Mouse (Mus musculus) right cerebral cortex, postnatal 14 days (tissue): ENCODE measurements at regions not wholly inside any gene's neighbourhood (a gene's known extent, or its start where the extent isn't known, plus 50 kb on each side); places are given as distances from the start of the nearest gene placed in this dataset.

Experiments
- DNase-seq: peaks from one replicate; pipeline ENCODE4 v3.0.0; 2022

DNA sequence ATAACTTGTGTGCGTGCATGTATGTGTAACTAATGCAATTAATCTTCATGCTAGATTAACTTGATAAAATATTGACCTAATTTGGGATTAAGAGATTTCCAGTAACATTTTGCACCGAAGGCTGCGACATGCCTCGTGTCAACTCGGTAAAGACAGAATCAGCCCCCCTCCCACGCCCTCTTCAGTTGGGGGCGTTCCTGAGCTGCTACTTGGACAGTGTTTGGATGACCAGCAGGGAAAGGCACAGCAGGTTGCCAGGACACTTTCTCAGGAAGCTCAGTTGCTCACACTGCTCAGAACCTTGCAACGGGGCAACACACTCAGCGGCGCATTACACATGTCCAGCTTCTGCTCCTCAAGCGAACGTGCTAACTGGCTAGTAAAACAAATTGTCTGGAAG, 326.2 kb upstream of the Fam241a start:
- DNase-seq = no peak

DNA sequence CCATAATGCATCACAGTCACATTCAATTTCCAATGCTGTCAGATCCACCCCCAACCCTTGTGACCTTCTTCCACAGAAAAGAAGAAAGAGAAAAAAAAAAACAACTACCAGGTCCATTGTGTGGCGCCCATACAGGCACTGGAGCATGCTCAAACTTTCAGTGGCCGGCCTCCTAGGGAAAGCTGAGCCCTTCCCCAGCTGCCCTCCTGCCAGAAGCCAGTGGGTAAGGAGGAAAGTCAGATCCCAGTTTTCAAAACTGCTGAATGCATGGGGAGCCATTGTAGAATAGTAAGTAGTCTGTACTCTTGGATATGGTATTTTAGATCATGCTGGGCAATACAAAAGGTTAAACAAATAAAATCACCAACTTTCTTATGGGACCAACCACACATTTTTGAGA, 325.5 kb upstream of the Fam241a start:
- DNase-seq = no peak

DNA sequence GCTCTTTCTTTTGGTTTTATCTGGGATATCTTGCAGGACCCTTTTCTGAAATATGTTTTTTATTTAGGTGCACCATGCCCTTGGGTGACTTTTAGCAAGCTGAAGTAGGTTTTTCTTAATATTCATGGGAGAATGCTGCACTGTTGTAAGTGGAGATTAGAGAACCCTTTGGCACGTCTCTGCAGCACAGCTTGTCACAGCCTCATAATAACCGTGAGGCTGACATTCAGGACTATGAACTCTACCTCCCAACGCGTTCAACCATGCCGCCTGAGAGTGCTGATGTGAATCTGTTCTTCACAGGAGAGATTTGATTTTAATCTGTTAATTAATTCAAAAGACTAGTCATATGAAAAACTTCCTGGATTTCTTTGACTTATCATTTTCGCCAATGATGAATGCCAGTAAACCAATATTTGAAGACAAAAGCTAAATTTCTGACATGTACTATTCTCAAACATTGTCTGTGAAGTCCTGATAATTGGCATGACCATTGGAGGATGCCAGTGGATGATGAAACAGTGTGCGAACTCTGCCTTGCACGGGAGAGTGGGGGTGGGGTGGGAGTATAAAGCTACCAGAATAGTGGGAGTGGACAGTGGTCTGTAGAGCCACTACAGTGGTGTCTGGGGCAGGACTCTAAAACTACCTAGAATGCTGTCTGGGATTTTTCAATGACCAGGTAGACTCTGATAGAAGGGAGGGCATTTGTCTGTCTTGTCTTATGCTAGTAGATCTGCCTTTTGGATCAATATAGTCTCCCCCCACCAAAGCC, 324.8 kb upstream of the Fam241a start:
- DNase-seq = no peak

DNA sequence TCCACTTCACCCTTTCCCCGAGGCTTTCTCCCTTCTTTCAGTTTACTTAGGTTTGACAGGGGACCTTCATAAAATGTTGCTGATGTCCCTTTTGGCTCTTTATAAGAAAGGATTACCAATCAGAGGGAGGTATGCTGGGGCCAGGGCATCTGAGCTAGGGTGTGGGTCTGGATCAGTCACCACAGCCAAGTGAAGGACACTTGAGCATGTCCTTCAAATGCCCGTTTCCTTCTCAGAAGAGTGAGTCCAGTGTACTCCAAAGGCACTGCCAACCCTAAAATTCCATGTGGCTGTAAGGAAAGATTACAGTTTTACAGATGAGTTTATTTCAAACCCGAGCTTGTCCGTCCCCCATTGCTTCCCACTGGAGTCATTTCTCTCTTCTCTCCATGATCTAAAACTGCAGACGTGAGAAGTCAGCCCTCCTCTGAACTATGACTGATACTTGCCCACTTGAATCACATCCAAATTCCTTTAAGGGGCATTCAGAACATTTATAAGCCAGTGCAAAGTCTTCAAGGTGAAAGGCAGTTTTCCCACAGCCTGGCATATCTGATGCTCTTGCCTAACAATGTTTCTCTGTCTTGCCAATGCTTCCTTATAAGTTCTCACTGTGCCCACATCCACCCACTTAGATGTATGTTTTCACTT, 321.8 kb upstream of the Fam241a start:
- DNase-seq = no peak

DNA sequence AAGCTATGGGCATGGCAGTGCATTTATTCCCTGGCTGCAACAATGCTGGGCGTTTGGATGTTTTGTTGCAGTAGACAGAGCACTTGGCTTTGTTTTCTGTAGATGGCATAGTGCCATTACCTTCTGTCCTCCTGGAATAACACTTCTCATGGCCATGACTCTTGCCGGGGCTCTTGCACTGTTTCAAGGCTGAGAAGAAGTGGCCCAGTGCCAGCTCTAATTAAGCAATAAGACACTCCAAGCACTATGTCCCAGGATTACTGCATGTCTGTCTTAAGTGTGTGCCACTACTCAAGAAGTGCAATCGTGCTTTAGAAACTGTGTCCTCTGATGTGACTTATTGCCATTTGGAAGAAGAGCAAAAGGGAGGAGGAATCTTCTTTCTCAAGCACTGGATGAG, 316.1 kb upstream of the Fam241a start:
- DNase-seq = no peak

DNA sequence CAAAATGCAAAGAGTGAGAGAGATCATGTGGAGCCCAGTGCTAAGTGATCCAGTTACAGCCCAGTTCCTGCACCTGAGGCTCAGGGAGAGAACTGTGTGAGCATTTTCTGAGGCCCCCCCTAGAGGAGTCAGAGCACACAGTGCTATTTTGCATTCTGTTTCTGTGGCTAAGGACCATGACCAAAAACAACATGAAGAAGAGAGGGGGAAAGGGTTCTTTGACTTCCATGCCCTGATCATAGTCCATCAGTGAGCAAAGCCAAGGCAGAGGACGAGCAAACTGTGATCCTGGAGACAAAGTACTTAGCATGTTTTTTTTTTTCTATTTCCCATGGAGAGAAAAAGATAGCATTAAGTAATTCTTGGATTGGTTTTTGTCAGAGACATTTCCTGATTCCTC, 314.5 kb upstream of the Fam241a start:
- no peak for DNase-seq

DNA sequence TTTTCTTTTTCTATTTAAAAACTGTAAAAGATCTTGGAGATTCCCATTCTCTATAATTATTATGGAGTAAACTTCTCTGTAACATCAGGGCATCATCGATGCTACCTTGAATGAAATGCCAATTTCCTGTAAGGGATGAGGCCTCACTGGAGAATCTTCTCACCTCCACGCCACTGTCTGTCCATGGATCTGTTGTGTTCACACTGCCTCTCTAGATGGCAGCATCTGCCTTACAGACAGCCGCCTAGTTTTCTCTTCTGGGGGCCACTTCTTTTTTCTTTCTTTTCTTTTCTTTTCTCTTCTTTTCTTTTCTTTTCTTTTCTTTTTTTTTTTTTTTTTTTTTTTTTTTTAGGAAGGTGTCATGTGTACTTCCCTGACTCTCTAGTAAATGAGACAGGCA, 310.8 kb upstream of the Fam241a start:
- DNase-seq = no peak

DNA sequence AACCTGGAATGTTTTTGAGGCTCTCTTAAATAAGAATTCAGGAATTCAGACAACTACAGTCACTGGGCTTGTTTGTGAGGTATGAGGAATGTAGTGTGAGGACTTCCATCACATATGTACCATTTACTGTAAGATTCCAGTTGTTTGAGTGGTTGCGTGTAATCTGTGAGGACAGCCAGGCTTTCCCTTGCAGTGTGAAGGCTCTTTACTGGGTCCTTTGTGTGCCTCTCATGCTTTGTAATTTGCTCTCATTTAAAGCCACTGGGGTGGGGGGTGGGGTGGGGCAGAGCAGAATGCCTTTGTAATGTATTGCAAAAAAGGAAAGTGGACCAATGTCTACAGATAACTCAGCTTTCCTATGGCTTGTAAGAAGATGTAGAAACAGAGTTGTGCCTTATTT, 310.4 kb upstream of the Fam241a start:
- DNase-seq = no peak

DNA sequence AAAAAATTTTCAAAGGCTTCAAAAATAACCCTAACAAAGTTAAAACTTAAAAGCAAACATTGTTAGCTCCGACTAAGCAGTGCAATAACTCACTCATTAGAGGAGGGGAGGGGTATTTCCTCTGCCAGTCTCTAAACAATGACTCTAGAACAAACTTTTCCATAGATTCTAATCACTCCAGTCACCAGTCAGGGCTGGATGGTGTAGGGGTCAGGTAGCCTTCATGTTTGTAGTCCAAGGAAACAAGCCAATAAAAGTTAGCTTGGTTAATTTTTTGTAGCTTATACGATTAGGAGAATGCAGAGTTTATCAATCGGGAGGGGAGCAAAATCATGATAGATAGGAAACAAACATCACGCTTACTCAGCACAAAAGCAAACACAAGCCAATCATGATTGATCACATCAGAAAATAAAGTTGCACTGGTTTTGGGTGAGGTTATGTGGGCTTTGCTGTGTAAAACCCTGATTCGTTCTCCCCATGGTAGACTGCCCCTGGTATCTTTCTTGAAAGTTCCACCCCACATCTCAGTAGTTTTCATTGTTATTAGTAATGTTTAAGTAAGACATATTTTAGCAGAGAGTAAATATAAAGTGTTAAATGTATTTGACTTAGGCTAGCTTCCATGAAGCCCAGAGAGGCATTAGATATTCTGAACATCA, 304.6 kb upstream of the Fam241a start:
- no peak for DNase-seq

DNA sequence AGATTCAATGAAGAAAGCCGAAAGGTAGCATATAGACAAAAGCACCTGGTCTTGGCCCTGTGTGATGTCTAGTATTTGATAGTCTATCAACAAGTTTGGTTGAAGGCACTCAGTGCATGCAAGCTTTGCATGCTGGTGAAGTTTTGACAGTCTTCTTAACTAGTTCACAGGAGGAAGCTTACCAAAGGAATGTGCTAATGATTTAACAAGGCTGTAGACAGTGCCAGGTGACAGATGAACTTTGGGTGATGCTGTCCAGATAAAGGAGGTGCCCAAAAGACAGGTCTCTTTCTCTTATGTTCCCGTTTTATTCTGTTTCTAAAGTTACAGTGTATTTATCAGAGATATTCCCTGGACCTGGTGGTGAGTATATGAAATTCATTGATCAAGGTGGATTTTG, 303.3 kb upstream of the Fam241a start:
- DNase-seq = no peak

DNA sequence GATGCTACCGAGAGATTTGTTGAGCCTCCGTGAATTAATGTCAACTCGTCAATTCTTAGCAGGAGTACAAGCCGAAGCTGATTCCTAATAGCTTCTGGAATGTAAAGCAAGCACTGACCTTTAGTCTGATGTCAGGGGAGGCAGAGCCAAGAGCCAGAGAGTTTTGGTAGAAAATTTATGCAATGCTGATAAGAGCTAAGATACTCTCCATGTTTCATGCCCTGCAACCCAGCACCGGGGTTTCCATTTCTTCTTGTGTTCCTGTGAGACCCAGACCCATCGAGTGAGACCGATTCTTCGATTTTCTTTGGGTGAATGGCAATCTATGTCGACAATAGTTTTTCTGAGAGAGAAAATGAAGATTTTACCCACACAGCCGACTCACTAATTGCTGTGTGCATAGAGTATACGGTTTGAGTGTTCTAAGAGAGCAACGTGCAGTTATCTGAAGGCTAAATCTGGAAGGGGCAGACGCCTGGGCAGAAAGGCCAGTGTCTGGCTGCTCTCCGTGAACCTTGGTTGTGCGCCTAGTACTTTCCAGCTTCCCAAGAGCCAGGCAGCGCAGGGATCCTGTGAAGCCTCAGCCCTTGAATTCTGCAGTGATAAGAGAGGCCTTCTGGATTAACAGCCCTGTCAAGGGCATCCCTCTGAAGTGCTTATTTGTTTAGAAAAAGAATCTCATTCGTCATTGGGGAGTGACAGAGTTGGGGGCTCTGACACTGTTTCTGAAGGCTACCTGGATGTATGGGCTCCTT, 296.1 kb upstream of the Fam241a start:
- DNase-seq = no peak

DNA sequence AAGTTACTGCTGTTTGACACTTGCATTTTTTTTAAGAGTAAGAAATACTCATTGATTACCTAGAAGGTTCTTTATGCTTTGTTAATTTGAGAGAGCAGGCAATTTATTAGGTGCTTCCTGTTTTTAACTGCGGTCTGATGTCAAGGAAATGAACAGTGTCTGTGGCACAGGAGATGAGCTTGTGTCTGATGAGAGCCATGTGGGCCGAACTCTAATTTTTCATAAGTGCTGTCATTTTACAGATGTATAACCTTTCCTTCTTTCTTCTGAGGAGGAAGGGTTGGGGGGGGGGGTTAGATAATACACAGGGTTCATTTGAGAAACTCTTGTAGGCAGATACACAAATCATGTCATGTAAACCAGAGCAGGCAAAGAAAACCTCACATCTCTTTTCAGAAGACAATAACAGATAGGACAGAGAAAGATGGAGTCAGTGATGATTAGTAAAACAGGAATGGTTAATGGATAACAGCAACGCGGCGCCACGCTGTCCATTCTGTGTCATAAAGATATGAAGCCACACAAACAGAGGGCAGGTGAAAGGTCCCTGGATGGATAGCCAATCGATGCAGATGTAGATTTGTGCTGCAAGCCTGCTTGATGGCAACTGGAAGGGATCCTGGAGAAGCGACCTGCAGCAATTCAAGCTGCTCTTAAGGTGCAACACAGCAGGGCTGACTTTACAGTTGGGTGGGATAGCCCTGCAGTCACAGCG, 291.4 kb upstream of the Fam241a start:
- DNase-seq = no peak

DNA sequence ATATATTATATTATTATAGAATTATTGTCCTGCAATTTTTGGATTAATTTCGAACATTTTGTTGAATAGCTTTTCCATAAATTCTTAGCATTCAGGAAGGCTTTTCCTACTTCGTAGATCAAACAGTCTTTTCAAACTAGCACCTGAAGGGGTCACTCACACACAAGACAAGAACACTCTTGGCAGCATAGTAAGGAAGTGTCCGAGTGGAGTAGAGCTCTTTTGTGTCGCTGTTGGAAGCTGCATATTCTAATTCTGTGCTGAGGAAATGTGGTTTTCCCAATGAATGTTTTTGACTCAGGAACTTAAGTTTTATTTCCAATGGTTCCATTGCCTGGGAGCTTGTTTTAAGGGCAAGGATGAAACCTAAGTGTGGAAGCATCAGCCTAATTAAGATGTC, 290.2 kb upstream of the Fam241a start:
- no peak for DNase-seq

DNA sequence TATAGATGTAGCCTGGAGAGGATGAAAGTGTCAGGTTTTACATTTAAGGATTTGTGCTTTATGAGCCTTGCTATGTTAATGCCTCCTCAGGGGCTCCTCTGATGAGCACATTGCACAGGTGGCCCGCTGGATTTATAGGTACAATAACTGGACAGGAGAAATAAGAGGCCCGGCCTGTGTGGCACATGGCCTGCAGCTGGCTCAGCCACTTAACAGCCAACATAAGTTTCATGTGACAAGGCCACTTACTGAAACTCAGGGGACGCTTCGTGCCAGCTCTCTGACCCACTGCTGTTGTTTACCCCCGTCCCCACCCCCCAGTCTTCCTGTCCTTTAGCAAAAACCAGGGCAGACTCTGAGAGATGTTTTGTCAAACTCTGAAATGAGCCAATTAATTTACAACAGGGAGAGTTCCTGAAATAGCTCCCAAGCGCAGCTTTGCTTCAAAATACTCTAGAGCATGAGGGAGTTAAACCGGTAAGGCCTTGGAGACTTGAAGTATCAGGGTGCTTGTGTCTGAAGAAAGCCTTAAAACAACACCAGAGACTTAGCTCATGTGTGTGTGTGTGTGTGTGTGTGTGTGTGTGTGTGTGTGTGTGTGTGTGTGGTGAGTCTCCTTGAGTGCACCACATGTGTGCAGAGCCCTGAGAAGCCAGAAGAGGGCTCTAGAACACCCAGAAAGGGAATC, 285.2 kb upstream of the Fam241a start:
- DNase-seq = no peak

DNA sequence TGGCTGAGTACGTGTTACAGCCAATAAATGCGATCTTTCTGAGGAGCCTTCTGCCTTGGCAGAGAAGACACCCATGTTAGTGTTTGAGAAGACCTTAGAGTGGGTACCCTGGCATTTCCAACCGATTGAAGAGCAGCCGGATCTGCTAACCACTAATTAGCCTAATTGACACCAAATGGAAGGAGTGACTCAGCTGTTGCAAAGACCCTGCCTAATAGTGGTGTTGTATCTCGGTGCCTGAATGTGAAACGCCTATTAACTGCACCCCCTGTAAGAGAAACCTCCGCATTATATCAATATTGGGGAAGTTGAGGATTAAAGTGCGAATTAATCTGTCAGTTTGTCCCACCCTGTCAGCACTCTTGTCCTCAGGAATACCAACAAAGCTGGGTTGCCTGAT, 253.1 kb upstream of the Fam241a start:
- DNase-seq = no peak

DNA sequence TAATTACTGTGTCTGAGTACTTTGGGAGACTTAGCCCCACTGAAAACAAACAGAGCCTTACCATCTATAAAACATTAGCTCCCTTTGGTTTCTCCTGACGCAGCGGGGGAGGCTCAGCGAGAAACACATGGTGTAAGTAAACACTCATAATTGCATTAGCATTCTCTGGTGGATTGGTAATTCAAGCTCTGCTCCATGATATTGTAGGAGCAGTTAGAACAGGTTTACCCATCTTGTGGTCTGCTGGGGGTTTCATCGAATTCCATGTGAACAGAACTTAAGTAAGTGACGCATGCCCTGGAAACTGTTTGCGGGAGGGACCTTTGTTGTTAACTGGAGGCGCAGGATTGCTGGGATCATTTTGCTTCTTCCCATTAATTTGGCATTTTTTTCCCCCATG, 249.2 kb upstream of the Fam241a start:
- DNase-seq = no peak

DNA sequence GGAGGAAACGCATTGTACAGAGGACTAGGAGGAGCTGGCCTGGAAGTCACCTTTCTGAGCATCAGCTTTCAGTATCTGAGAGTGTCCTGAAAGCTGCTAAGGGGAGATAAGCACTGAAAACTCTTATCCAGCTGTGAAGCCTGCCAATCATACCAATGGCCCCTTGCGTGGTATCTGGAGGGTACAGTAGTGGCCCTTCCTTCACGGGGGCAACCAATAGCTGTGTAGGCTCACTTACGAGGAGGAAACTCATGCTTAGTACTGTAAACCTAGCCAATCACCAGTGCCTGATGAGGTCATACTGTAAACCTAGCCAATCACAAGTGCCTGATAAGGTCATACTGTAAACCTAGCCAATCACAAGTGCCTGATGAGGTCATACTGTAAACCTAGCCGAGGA, 231.7 kb upstream of the Fam241a start:
- no peak for DNase-seq

DNA sequence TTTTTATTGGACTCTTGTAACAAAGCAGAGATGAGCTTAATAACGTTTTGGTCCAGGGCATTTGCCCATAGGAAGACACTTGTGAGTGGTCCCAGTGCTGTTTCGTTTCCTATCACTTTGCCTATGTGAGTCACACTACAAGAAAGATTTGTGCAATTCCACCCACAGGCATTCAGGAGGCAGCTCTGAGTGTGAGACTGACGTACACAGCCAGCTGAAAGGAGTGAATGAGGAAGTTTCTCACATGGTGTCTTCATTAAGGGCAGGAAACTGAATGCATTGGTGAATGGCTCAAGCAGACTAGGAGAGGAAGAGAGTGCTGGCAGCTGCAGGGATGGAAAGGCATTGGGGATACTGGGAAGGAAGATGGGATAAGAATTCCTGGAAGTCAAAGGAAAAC, 230.5 kb upstream of the Fam241a start:
- no peak for DNase-seq

DNA sequence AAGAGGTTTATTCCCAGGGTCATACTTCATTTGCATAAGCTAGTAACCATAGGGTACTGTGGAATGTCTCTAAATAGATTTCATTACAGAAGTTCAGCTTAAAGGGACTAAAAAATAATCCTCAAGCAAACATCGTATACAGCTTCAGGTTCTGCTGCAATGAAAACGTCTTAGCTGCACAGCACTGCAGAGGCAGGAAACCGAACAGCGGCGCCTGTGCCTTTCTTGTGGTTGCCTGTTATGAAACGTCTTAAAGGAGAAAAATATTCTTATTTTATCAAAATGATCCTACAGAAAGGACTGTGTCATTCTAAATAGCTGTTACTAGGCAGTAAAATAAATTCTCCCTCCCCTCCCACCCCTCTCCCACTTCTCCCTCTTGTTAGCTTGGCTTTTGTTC, 226.0 kb upstream of the Fam241a start:
- no peak for DNase-seq

DNA sequence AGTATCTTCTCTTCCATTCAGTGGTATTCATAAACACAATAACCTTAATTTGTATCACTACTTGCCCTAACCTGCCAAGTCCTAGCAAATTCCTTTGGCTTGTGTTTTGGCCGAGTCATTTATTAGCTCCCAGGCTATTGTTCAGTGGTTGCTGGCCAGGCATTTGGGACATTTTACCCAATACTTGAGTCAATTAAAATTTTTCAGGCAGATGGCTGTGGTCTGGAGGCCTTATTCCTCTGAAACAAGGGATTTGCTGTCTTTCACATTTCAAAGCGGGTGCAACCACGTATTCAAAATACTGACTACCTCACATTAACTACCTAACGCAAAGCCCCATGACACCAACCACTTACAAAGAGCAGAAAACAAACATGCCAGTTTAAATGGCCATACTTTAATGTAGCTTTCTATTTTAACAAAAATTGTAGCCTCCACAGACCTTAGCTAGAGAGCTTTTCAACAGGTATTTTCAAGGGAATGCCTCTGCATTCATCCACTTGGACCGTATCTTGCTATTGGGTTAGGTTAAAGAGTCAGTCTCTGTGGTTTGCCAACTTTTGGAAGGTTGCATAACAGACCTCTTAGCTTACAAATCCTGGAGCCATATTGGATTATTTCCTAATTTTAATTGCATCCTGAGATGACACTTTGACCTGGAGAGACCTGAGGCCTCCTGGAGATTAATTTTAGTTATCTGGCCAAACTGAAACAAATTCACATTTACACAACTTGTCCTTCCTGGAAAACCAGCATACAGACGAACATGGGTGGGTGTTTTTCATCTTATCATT, 224.7 kb upstream of the Fam241a start:
- no peak for DNase-seq

DNA sequence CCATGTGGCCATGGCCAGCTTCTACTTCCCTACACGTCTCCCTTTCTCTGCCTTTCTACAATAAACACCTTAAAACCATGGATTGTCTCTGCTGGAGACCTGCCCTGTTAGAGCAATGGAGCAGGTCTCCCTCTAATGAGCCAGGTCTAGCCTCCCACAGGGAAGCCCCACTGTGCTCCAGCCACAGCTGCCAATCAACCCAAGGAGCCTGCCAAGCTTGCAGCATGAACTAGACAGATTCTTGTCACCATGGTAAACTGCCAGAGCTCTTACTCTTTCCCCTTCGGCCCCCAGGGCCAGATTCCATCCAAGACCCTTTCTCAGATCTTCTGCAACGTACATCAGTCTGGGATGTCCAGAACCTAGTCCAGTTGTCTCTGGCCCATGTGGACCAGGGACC, 217.1 kb upstream of the Fam241a start:
- no peak for DNase-seq

DNA sequence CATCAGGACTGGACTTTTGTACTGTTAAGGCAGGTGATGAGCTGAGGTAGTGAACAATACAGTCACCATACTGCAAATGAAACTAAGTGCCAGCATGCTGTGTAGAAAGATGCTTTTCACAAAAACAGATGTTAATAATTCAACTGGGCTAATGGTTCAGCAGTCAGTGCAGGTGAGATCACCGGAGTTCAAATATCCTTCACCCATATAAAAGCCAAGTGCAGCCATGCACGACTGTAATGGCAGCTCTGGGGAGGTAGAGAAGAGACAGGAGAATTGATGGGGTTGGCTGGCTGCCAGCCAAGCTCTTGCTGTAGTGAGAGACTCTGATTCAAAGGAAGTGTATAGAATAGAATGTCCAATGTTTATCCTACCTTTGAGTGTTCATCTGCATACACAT, 214.3 kb upstream of the Fam241a start:
- DNase-seq = no peak
